Mouse (Mus musculus) T-helper 1 cell (primary cell): ENCODE measurements around the gene Dmrtb1.

Experiments used
- in situ Hi-C: fragments of 300-600 bp; cut with MboI, MseI; formaldehyde crosslinking; loops from one replicate; pipeline ENCODE4 v1.15.1; 2025; ENCODE audit warnings: high pct_unique_total_duplicates

Gene Dmrtb1

GRCm38 (mm10) chr4:107681099-107681849 is 2.8 kb downstream of the Dmrtb1 start:
- in situ Hi-C loops = no loop called here

DNA sequence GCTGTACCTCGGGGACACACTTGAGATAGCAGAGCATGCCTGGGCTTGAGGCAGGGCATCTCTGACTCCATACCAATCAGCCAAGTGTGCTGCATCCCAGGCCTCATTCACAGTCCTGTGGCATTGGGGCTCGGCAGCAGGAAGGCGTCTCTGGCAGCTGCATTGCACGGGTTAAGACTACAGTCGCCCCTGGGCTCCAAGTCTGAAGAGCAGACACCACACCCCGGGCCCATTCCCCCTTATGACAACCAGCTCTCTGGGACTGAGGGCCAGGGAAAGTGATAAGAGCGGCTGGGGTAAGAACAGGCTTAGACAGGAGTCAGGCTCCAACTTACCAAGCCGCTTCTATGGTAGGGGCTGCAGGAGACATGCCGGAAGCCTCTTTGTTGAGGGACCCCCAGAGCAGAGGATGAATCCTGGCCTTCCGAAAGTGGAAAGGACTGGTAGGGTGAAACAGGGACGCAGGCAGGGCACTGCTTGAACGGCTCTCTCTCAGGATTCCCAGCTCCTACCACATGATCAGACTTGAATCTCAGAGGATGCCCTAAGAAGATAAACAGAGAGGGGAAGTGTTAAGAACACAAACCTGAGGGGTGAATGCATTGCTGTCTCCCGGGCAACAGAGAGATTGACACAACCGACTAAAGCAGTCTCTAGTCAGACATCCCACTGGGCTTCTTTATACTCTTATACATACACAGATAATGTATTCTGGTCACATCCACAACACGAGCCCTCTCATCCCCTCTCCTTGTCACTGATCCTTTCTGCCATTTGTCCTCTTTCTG is 3.5 kb downstream of the Dmrtb1 start:
- in situ Hi-C loops = no loop called here

DNA sequence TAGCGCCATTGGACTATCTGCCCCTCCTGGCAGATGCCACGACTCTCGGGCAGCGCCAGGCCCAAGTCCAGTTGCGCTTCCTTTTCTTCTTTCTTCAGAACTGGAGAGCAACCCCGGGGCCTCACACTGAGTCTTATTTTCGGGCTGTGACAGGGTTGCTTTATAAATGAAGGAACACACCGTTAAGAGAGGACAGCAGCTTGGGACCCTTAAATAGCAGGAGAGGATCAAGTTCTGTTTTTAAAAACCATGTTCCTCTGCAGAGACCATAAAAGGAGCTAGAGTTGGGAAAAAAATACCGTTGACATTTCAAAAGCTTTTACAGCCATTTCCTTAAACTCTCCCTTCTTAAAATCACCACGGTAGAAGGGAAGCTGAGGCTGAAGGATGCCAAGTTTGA is 8.4 kb downstream of the Dmrtb1 start:
- in situ Hi-C loops = no loop called here

- in situ Hi-C loops = no loop called here
Observed at GRCm38 (mm10) chr4:107674322-107674644, 9.7 kb downstream of the Dmrtb1 start.

GRCm38 (mm10) chr4:107673638-107674321 is 10.2 kb downstream of the Dmrtb1 start:
- in situ Hi-C loops = no loop called here

DNA sequence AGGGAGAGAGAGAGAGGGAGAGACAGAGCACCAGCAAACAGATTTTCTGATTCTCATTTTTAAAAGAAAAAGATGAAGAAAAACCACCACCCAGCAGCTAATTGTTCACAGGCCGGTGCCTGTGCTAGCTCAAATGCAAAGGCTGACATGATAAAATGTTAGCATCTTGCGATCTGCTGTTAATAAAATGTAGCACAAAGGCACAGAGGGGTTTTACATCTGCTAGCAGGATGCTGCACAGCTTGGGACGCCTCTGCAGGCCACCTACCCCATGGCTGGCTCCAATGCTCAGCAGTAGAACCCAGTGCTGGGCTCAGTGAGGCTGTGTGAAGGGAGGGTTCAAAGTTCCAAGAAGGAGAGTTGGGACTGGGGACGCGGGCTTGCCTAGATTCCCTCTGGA is 13.3 kb downstream of the Dmrtb1 start:
- in situ Hi-C loops = no loop called here

DNA sequence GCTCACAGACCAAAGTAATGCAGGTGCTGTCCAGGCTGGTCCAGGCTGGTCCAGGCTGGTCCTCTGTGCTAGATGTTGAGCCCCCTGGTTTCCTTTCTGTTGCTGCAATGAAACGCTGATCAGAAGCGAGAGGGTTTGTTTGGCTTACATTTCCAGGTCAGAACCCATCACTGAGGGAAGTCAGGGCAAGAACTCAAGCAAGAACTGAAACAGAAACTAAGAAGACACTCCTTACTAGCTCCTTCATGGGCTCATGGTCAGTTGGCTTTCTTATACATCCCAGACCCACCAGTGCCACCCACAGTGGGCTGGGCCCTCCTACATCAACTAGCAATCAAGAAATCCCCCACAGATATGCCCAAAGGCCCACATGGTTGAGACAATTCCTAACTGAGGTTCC is 15.5 kb downstream of the Dmrtb1 start:
- in situ Hi-C loops = no loop called here

DNA sequence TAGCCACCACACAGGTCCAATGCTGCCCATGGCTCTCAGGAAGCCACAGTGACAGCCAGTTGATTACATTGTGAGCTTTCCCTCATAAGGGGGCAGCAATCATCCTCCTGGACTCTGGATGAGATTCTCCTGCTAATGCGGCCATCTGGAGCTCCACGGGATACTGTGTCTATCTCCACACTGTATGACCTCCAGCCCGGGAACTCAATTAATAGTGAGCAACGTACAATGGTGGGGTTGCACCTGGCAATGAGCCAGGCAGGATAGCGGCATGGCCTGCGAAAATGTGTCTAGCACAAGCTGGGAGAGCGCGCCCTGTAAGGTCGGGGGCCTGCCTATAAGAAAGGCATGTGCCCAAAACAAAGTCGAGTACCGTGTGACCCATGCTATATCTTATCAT is 23.4 kb downstream of the Dmrtb1 start:
- in situ Hi-C loops = no loop called here

DNA sequence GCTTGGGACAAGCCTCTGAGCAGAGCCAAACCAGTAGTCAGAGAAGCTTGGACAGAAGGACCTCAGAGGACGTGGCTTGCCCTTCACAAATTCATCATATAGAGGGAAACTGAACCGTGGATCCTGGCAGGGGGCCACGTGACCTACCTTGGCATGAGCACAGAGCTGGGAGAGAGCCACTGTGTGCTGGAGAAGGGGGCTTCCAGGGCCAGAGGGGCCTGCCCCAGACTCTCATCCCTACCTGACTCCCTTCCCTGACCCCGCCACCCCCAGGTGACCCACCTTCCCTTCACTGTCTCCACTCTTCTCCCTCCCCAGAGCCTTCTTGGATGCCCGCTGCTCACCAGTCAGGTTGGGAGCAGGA is 30.8 kb downstream of the Dmrtb1 start:
- in situ Hi-C loops = no loop called here

- in situ Hi-C loops = no loop called here
Observed at GRCm38 (mm10) chr4:107652598-107653279, 31.3 kb downstream of the Dmrtb1 start.

GRCm38 (mm10) chr4:107651021-107651496 is 33.0 kb downstream of the Dmrtb1 start:
- in situ Hi-C loops = no loop called here

- in situ Hi-C loops = no loop called here
Observed at GRCm38 (mm10) chr4:107648959-107649485, 35.0 kb downstream of the Dmrtb1 start.

DNA sequence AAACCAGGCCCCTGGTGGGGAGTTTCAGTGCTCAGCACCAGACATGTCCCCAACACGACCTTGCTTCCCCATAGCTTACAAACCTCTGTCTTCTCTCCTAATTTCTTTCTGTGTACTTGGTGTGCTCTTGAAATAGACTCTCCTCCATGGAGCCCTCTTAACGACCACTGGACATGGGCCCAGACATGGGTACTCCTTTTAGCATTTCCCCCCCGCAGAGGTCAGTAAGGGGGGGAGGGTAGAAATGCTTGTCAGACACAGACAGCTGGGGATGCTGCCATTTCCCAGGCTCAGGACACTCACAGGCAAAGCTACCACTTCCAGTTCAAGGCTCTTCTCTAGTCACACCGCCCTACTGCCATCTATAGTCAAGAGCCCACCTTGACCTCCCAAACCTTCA is 42.4 kb downstream of the Dmrtb1 start:
- in situ Hi-C loops = no loop called here

GRCm38 (mm10) chr4:107638303-107638702 is 45.7 kb downstream of the Dmrtb1 start:
- in situ Hi-C loops = loop anchor here (10.0 kb wide), 1 partner anchor 706 kb away; no protein-coding TSS in a partner anchor

- in situ Hi-C loops = loop anchor here (10.0 kb wide), 1 partner anchor 707 kb away; no protein-coding TSS in a partner anchor
Observed at GRCm38 (mm10) chr4:107637670-107638069, 46.4 kb downstream of the Dmrtb1 start.

DNA sequence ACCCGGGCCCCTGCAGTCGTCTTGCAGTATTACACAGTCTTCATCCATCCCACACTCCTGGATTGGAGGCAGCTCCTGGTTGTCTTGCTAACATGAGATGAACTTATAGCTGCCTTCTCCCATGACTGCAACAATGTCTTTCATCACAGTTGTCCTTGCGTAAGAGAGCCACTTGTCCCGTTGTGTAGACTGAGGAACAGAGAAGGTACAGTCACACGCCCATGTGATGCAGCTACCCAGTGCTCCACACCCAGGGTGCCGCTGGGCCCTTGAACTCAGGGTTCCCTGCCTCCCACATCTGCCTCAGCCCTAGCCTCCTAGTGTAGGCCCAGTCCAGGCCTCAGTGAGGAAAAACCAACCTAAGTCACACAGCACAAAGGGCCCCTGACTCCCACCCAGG is 47.9 kb downstream of the Dmrtb1 start:
- in situ Hi-C loops = loop anchor here (10.0 kb wide), 1 partner anchor 709 kb away; no protein-coding TSS in a partner anchor

GRCm38 (mm10) chr4:107634631-107635030 is 49.4 kb downstream of the Dmrtb1 start:
- in situ Hi-C loops = loop anchor here (10.0 kb wide), 1 partner anchor 710 kb away; no protein-coding TSS in a partner anchor

DNA sequence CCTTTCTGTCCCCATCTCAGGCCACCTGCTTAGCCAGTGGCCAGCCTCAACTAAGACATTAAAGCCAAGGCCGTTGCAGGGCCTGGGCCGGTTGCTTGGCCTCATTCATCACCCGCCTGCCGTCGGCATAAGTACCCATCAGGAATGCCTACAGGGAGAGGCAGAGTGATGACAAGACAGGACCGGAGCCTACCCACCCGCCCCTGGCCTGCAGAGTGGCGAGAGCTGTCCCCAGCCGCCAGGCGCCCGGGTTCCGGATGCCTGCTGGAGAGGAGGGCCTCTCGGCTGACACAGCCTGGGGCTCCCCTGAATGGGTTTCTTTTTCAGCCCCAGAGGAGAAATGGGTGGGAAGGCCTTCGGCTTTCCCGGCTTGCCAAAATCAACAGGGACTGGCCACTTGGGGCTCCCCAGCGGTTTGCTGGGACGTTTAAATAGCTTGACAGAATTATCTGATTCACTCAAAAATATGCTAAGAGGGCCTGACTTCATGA is 55.1 kb downstream of the Dmrtb1 start:
- in situ Hi-C loops = no loop called here

DNA sequence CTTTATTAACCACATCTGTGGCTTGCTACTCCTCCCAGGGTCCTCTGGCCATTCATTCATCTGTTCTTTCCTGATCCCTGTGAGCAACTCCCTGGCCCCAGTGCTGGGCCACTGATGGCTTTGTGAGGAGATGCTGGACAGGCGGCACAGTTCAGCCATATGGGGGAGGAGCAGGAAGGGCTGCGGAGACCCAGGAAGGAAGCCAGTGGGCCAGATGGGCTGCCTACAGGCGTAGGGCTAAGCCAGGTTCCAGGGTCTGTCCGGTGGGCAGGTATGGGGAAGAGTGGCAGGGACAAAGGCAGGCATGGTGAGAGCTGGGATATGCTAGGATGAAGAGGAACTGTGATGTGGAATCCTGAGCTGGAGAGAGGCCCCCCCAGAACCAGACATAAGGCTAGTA is 55.8 kb downstream of the Dmrtb1 start:
- in situ Hi-C loops = no loop called here
